Mouse (Mus musculus): ENCODE results near the gene Cdca5. TPM values are rescaled to one million over a fixed set of nuclear protein-coding genes. Genes with fewer than 3 reads are reported as not detected.

Gene Cdca5
- polyA plus RNA-seq, 2 experiments from 2014 or later: 6.7 to 9.3 TPM

- ATAC-seq: peak; percentile 22
Observed at GRCm38 (mm10) chr19:6061641-6062302, 23.0 kb upstream of the Cdca5 start.

- no peak for ATAC-seq
Observed at GRCm38 (mm10) chr19:6062418-6062817, 22.4 kb upstream of the Cdca5 start.

- no peak for ATAC-seq
Observed at GRCm38 (mm10) chr19:6063081-6063480, 21.7 kb upstream of the Cdca5 start.

- no peak for ATAC-seq
Observed at GRCm38 (mm10) chr19:6066571-6066970, 18.2 kb upstream of the Cdca5 start.

- ATAC-seq: peak; percentile 42
Observed at GRCm38 (mm10) chr19:6067011-6067723, 17.6 kb upstream of the Cdca5 start.

- peak; percentile 86 for ATAC-seq
Observed at GRCm38 (mm10) chr19:6067724-6068415, 16.9 kb upstream of the Cdca5 start, which contains the start of gene Tm7sf2. TSS of gene Tm7sf2 (minus strand) at chr19:6068373.

- no peak for ATAC-seq
Observed at GRCm38 (mm10) chr19:6068951-6069350, 15.8 kb upstream of the Cdca5 start.

GRCm38 (mm10) chr19:6069851-6070250 is 14.9 kb upstream of the Cdca5 start:
- no peak for ATAC-seq

GRCm38 (mm10) chr19:6070571-6071250 is 14.1 kb upstream of the Cdca5 start:
- no peak for ATAC-seq

- ATAC-seq: no peak
Observed at GRCm38 (mm10) chr19:6071261-6071660, 13.5 kb upstream of the Cdca5 start.

- no peak for ATAC-seq
Observed at GRCm38 (mm10) chr19:6073889-6074288, 10.9 kb upstream of the Cdca5 start.

- peak; percentile 93 for ATAC-seq
Observed at GRCm38 (mm10) chr19:6076564-6077393, 8.0 kb upstream of the Cdca5 start, which contains the start of gene Vps51. TSS of gene Vps51 (minus strand) at chr19:6077231.

GRCm38 (mm10) chr19:6079983-6080480 is 4.8 kb upstream of the Cdca5 start, which contains the start of gene Tmem262:
TSS of gene Tmem262 (plus strand) at chr19:6080033.
- ATAC-seq: no peak

- ATAC-seq: no peak
Observed at GRCm38 (mm10) chr19:6082156-6082555, 2.6 kb upstream of the Cdca5 start, which contains the start of gene Gm28374. TSS of gene Gm28374 (minus strand) at chr19:6082256.

GRCm38 (mm10) chr19:6085417-6085879 is 665 bp downstream of the Cdca5 start:
- peak; percentile 86 for ATAC-seq

GRCm38 (mm10) chr19:6088841-6089240 is 4.1 kb downstream of the Cdca5 start:
- no peak for ATAC-seq

GRCm38 (mm10) chr19:6094119-6094518 is 9.3 kb downstream of the Cdca5 start, which contains the start of gene AC131692.1:
TSS of gene AC131692.1 (plus strand) at chr19:6094419.
- ATAC-seq: no peak

- no peak for ATAC-seq
Observed at GRCm38 (mm10) chr19:6097847-6098246, 13.1 kb downstream of the Cdca5 start.

- no peak for ATAC-seq
Observed at GRCm38 (mm10) chr19:6101186-6101585, 16.4 kb downstream of the Cdca5 start.

- ATAC-seq: no peak
Observed at GRCm38 (mm10) chr19:6102169-6102853, 17.5 kb downstream of the Cdca5 start.

- no peak for ATAC-seq
Observed at GRCm38 (mm10) chr19:6104476-6104875, 19.7 kb downstream of the Cdca5 start.

Data from activated CD4-positive, CD25-positive, alpha-beta regulatory T cell, adult 4 months (primary cell).